Mouse (Mus musculus): Measurements from ENCODE around the gene Ndufs8. TPM values are rescaled to one million over a fixed set of nuclear protein-coding genes. Genes with fewer than 3 reads are reported as not detected.

The Ndufs8 gene
- polyA plus RNA-seq, 1 experiment from 2014 or later, result 207 TPM

DNA sequence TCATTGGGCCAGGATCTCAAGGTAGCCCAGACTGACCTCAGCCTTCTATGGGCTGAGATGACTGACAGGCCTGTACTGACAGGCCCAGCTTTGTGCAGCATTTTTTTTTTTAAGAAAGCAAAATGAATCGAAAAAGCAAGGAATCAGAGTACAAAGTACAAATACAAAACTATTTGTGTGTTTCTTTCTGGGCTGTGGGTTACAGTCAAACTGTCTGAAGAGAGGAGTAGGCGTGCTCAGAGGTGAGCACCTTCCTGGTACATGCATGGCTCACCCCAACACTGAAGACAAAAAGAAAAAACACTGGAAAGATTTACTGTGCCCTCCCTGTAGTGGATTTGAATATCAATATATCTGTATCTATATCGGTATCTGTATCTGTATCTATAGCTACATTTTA lies 35.2 kb upstream of the Ndufs8 start:
- Histone ChIP-seq H3K4me1 (0 out of 2 replicates have a peak, but pooled peaks cover 2% of the 10 kb centered on the region), H3K4me3 (no peak overlapping the region), H3K27ac (no peak overlapping the region), H3K36me3 (no peaks in the 10 kb centered on the region), H3K9me3 (replicated peaks) (no peaks in the 10 kb centered on the region), H3K27me3 (peaks cover 10% of the 10 kb centered on the region), H3K9ac (no peak overlapping the region), H3K4me2 (replicated peaks) (no peak overlapping the region)
- no peak for ATAC-seq (ENCODE audit: low FRiP score)
- 71% methylated on average over 3 of the region's 3 CpGs for WGBS

DNA sequence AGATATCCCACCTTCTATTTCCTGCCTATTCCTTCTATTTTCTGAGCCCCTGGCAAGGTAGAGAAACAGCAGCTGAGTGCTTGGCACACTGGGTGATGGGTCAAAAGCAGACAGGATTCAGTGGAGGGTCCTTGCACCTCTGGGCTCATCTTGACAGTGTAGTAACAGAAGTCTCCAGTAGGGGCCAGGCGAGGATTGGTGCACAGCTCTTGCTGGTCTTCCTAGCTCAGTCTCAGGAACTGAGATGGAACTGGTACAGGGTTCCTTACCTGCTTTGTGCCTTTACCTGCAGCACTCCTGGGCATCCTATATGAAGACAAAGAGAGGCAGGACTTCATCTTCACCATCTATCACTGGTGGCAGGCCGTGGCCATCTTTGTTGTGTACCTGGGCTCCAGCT lies 34.1 kb upstream of the Ndufs8 start:
- H3K27ac ChIP-seq, result no peak overlapping the region
- no peak for ATAC-seq (ENCODE audit: low FRiP score)
- H3K27me3 ChIP-seq, result peaks cover 12% of the 10 kb centered on the region
- H3K4me1 ChIP-seq, result 0 out of 2 replicates have a peak, but pooled peaks cover 2% of the 10 kb centered on the region
- 20% methylated on average over 2 of the region's 2 CpGs for WGBS
- no peaks in the 10 kb centered on the region for H3K36me3 ChIP-seq
- no peak overlapping the region for H3K4me2 ChIP-seq (replicated peaks)
- no peaks in the 10 kb centered on the region for H3K9me3 ChIP-seq (replicated peaks)
- no peak overlapping the region for H3K4me3 ChIP-seq
- H3K9ac ChIP-seq, result no peak overlapping the region

DNA sequence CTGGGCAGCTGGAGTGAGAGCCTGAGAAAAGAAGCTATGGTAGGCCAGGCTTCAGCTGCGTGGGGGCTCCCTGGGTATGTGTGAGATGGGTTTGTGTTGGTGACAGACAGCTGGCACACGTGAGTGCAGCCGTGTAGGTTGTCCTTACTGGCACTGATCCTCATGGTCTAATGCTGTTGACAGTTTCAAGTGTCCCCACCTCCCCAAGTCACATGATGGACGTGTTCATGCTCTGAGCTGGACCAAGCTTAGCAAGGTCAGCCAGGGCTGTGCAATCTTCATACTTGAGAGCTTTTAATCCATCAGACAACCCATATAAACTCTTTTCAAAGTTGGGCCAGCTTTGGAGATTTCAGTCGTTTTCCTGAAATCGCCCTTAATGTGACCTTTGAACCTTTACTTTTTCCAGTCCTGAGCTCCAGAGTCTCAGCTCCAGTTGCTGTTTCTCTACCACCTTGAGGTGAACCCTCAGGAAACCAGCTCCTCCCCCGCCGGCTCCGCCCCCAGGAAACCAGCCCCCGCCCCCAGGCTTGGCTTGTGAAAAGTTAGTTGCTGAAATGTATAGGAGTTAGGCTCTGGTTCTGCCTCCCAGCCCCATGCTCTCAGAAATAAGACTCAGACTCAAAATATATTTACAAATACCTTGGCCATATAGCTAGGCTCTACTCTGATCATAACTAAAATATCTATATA lies 33.4 kb upstream of the Ndufs8 start:
- Histone ChIP-seq H3K9me3 (replicated peaks) (no peaks in the 10 kb centered on the region), H3K9ac (no peak overlapping the region), H3K4me3 (no peak overlapping the region), H3K27ac (no peak overlapping the region), H3K36me3 (no peaks in the 10 kb centered on the region), H3K27me3 (peaks cover 12% of the 10 kb centered on the region), H3K4me1 (0 out of 2 replicates have a peak, but pooled peaks cover 2% of the 10 kb centered on the region), H3K4me2 (replicated peaks) (no peak overlapping the region)
- 36% methylated on average over 10 of the region's 10 CpGs for WGBS
- ATAC-seq (ENCODE audit: low FRiP score), result no peak

DNA sequence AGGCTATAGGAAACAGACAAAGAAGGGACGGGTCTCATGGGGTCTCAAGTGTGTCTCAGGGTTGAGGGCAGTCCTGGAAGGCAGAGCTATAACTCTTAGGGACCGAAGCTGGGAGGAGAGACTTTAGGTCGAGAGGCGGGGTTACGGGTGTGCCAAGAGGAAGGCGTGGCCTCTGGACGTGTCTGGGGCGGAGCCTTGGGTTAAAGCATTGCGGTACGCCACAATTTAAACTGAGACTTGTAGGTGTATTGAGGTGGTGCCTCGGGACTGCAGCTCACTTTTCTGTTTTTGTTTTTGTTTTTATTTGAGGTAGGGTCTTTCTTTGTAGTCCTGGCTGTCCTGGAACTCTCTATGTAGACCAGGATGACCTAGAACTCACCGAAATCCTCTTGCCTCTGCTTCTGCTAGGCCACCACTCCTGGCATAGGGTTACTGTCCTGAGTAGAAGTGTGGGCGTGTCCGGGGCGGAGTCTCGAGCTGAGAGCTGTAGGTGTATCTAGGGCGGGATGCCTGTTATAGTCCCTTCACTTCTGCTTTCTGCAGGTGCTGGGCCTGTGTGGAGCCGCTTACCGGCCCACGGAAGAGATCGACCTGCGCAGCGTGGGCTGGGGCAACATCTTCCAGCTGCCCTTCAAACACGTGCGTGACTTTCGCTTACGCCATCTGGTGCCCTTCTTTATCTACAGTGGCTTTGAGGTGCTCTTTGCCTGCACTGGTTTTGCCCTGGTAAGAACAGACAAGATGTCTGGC lies 30.6 kb upstream of the Ndufs8 start:
- peak overlapping the region; percentile 16; the same call in 1 of the 2 replicates for H3K4me2 ChIP-seq (replicated peaks)
- peaks cover 12% of the 10 kb centered on the region for H3K27me3 ChIP-seq
- H3K9me3 ChIP-seq (replicated peaks), result no peaks in the 10 kb centered on the region
- no peak overlapping the region for H3K9ac ChIP-seq
- 0 out of 2 replicates have a peak, but pooled peaks cover 2% of the 10 kb centered on the region for H3K4me1 ChIP-seq
- H3K27ac ChIP-seq, result no peak overlapping the region
- no peak for ATAC-seq (ENCODE audit: low FRiP score)
- 19% methylated on average over 27 of the region's 27 CpGs for WGBS
- H3K4me3 ChIP-seq, result no peak overlapping the region
- no peaks in the 10 kb centered on the region for H3K36me3 ChIP-seq

DNA sequence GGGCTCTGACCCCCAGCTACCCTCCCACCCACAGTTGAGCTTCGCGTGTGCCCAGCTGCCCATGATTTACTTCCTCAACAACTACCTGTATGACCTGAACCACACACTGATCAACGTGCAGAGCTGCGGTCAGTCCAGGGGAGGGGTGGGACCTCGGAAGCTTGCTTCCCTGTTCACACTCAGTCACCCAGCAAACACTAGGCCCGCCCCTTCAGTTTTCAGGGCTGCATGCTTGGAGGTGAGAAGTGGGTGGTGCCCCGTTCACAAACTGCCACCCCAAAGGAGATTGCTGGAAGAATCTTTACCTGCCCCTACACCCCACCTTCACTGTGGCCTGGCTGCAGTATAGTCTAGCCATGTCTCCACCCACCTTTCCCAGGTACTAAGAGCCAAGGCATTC lies 29.7 kb upstream of the Ndufs8 start:
- Histone ChIP-seq H3K4me1 (0 out of 2 replicates have a peak, but pooled peaks cover 2% of the 10 kb centered on the region), H3K9ac (no peak overlapping the region), H3K4me2 (replicated peaks) (no peak overlapping the region), H3K27me3 (peaks cover 12% of the 10 kb centered on the region), H3K4me3 (no peak overlapping the region), H3K36me3 (no peaks in the 10 kb centered on the region), H3K27ac (no peak overlapping the region), H3K9me3 (replicated peaks) (no peaks in the 10 kb centered on the region)
- no peak for ATAC-seq (ENCODE audit: low FRiP score)
- WGBS, result 91% methylated on average over 7 of the region's 7 CpGs

DNA sequence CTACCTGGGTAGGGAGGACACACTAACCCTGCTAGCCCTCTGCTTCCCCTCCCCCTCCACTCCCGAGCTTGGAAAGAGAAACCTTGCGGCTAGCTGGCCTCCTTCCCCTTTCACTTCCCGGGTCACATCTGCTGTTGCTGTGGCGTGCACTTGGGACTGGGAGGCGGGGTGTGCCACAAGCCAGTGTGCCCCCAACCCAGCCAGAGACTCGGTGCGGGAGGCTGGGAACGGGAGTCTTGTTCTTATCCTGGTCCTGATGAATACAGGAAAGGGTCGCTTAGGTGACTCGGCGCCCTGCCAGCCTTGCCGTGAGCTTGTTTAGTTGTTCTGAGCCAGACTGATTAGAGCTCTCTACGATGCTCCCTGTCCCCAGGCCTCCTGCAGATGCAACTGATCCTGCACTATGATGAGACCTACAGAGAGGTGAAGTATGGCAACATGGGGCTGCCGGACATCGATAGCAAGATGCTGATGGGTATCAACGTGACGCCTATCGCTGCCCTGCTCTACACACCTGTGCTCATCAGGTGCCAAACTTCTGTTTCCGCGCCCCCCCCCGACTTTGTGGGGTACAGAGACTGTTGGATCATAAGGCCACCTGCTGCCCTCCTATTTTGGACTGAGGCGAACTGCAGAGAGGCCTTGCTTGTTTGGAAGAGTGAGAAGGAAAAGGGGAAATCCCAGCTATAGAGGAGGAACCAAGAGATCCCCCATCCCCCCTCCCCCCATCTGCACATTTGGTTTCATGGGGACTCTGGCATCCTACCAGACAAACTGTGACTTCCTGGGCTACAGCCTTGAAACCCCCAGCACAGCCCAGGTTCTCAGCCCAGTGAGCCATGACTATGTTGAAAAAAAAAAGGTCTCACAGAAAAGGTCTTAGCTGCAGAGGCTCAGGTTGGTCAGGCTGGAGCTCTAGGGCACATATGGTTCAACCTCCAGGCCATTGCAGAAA lies 23.6 kb upstream of the Ndufs8 start:
- peaks cover 15% of the 10 kb centered on the region for H3K4me1 ChIP-seq

DNA sequence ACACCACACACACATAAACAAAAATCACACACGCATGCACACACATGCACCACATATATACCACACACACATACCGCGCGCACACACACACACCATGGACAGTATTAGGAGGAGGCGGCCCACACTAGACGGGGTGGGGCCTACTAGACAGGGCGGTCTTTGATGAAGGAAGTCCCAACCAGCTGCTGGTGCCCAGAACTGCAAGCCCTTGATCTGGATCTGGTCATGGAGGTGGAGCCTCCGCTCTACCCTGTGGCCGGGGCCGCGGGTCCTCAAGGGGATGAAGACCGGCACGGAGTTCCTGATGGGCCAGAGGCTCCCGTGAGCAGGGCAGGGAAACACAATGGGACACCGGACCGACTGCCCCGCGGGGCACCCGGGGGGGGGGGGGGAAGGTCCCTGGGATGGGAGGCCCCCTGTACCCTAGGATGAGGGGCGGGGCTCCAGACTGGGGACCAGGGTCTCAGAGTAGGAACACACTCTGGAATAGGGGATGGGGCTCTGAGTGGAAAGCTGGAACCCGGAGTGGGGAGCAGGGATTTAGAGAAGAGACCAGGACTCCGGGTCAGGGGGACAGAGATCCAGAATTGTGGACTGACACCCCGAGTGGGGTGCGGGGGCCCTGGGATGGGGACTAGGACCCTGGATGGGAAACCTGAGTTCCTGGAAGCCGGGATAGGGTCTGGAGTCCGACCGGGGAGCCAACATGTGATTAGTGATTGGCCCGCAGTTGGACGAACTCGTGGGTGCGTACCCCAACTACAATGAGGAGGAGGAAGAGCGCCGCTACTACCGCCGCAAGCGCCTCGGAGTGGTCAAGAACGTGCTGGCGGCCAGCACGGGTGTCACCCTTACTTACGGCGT lies 22.7 kb upstream of the Ndufs8 start, which contains the start of gene Unc93b1:
Gene Unc93b1 (plus strand): TSS at position 155 of the 864 bp plus-strand sequence.
- ATAC-seq (ENCODE audit: low FRiP score), result peak; percentile 71
- Histone ChIP-seq H3K9me3 (replicated peaks) (no peaks in the 10 kb centered on the region), H3K27me3 (peaks cover 20% of the 10 kb centered on the region), H3K27ac (no peak within 1 kb of the TSS), H3K9ac (peak within 1 kb of the TSS; percentile 61), H3K4me3 (peak within 1 kb of the TSS; percentile 37), H3K4me2 (replicated peaks) (peak within 1 kb of the TSS; percentile 79), H3K36me3 (no peaks in the 10 kb centered on the region), H3K4me1 (peaks cover 15% of the 10 kb centered on the region)
- 7% methylated on average over 37 of the region's 42 CpGs for WGBS

More for the DNA sequence above, 23.6 kb upstream of the Ndufs8 start:
- H3K4me3 ChIP-seq, result peak overlapping the region; percentile 37
- no peak overlapping the region for H3K27ac ChIP-seq
- peak overlapping the region; percentile 79 for H3K4me2 ChIP-seq (replicated peaks)
- H3K36me3 ChIP-seq, result no peaks in the 10 kb centered on the region
- H3K9me3 ChIP-seq (replicated peaks), result no peaks in the 10 kb centered on the region
- 10% methylated on average over 22 of the region's 22 CpGs for WGBS
- H3K27me3 ChIP-seq, result peaks cover 20% of the 10 kb centered on the region
- no peak for ATAC-seq (ENCODE audit: low FRiP score)
- peak overlapping the region; percentile 61 for H3K9ac ChIP-seq

DNA sequence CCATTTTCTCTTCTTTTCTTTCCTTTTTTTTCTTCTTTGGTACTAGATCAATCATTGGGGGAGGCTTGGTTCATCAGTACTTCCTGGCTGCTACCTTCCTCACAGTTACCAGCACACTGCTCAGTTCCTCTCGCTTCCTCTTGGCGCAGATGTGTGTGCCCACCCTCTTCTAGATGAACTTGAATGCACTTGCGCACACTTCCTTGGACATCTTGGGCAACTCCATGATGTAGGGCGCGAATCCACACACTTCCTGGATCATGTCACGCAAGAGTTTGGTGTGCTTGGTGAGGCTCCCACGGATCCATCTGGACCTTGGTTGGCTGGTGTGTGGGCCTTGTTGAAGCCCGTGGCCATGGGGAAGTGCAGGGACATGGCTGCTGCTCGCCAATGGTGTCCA lies 19.1 kb upstream of the Ndufs8 start:
- peaks cover 27% of the 10 kb centered on the region for H3K4me1 ChIP-seq
- no peaks in the 10 kb centered on the region for H3K36me3 ChIP-seq
- WGBS, result 92% methylated on average over 9 of the region's 9 CpGs
- H3K27me3 ChIP-seq, result peaks cover 15% of the 10 kb centered on the region
- H3K4me3 ChIP-seq, result no peak overlapping the region
- no peak for ATAC-seq (ENCODE audit: low FRiP score)
- no peak overlapping the region for H3K9ac ChIP-seq
- H3K9me3 ChIP-seq (replicated peaks), result no peaks in the 10 kb centered on the region
- no peak overlapping the region for H3K4me2 ChIP-seq (replicated peaks)
- H3K27ac ChIP-seq, result no peak overlapping the region

DNA sequence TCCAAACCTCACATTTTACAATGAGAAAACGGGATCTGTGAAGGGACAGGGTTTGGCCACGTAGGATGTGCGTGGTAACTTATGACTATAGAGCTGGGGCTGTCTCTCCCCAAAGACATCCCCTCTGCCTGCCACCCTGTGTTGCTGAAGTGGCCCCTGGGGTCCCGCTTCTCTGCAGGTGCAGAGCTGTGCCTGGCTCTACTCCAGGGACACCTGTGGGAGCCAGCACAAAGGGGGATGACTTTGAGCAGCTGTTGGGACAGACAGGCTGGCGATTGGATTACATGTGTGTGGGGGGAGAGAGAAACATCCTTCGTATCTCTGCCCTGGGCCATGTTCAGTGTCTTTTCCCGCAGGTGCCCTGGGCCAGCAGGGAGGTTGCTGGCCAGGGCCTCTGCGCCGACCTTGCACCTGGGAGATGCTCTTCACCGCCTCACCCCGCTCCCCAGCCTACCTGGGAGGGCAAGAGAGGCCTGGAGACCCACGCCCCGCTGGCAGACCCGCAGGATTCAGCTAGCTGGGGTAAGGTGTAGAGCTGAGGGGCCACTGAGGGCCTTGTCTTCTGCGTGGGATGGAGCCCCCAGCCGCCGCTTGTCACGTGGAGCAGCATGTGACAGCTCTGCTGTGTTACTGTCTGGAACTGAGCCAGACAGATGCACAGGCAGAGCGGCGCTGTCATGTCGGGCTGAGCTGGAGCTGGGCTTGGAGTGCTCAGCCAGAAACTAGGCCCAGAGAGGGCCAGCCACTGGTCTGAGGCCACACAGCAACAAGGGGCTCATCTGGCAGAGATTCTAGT lies 17.9 kb upstream of the Ndufs8 start:
- WGBS, result 72% methylated on average over 21 of the region's 21 CpGs
- ATAC-seq (ENCODE audit: low FRiP score), result no peak
- no peaks in the 10 kb centered on the region for H3K9me3 ChIP-seq (replicated peaks)
- no peaks in the 10 kb centered on the region for H3K36me3 ChIP-seq
- H3K27me3 ChIP-seq, result peaks cover 6% of the 10 kb centered on the region; the same call in 1 of the 2 replicates
- H3K4me3 ChIP-seq, result no peak overlapping the region
- no peak overlapping the region for H3K4me2 ChIP-seq (replicated peaks)
- H3K9ac ChIP-seq, result no peak overlapping the region
- peaks cover 17% of the 10 kb centered on the region for H3K4me1 ChIP-seq
- H3K27ac ChIP-seq, result no peak overlapping the region

DNA sequence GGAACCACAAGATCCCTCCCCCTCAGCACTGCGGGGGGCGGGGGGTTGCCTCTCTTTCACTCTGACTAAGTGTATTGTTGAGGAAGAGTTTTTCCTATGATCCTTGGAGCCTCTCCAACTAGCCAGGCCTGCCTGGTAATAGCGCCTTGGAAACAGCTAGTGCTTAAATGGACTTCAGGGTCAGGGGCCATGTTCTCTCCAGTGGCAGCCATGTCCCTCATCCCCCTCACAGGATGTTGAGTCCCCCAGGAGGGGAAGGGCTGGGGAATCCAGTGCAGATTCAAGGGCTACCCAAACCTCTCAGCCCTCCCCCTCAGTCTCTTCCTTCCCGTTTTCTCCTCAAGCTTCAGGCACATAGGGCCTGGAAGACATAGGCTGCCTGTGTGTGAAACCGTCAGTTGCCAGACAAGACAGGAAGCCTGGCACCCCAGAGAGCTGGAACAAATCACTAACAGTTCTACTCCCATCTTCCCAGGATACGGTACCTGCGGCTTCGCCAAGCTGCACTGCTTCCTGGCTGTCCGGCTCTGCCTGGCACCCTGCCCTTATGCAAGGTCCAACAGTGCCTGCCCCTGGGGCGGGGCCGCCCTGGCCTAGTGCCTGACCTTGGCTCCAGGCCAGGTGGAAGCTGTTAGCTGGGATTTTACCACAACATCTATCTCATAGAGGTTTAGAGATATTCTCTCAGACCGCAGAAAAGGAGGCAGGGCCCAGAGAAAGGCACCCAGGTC lies 16.8 kb upstream of the Ndufs8 start, which contains the start of gene Aldh3b1:
Gene Aldh3b1 (minus strand): TSS at position 598 of the 731 bp plus-strand sequence.
- Histone ChIP-seq H3K36me3 (no peaks in the 10 kb centered on the region), H3K4me1 (peaks cover 12% of the 10 kb centered on the region), H3K4me3 (no peak within 1 kb of the TSS), H3K27me3 (no peaks in the 10 kb centered on the region), H3K9ac (no peak within 1 kb of the TSS), H3K4me2 (replicated peaks) (no peak within 1 kb of the TSS), H3K27ac (peak within 1 kb of the TSS; percentile 61; the same call in 1 of the 2 replicates), H3K9me3 (replicated peaks) (no peaks in the 10 kb centered on the region)
- ATAC-seq (ENCODE audit: low FRiP score), result peak; percentile 43; the same call in 1 of the 2 replicates
- WGBS, result 58% methylated on average over 12 of the region's 12 CpGs
